Mouse (Mus musculus) midbrain, postnatal 0 days (tissue): ENCODE data around the gene Tjp2. TPM values are rescaled to one million over a fixed set of nuclear protein-coding genes. Genes with fewer than 3 reads are reported as not detected.
"Not testable (repeated sequence)": the region's sequence is repeated elsewhere in the genome, so short reads cannot be mapped to it uniquely, and the experiment has no call there.

Experiments
- ATAC-seq: fragments of 200-750 bp; cut with Nextera tagmentation; 2 replicates; pipeline ENCODE4 v1.8.0; 2017; ENCODE audit warnings: moderate number of reproducible peaks, mild to moderate bottlenecking, moderate TSS enrichment, moderate library complexity; ENCODE audit not compliant: low FRiP score
- DNase-seq: peaks from one replicate; pipeline ENCODE4 v3.0.0-alpha.2; 2015; ENCODE audit warnings: low spot score
- H3K27ac ChIP-seq: fragments of 300-500 bp; sonication (generic); 2 replicates; pipeline ENCODE4 v1.5.1; 2014; ENCODE audit warnings: low read depth, mild to moderate bottlenecking, low read length, mixed read lengths
- H3K27me3 ChIP-seq: fragments of 300-500 bp; sonication (generic); 2 replicates; pipeline ENCODE4 v1.6.1; 2014; ENCODE audit warnings: low read length, control low read depth, mixed read lengths; ENCODE audit not compliant: insufficient read depth
- H3K36me3 ChIP-seq: fragments of 300-500 bp; sonication (generic); 2 replicates; pipeline ENCODE4 v1.6.1; 2014; ENCODE audit warnings: low read length, control low read depth, mixed read lengths; ENCODE audit not compliant: insufficient read depth
- H3K4me1 ChIP-seq: fragments of 300-500 bp; sonication (generic); 2 replicates; pipeline ENCODE4 v1.6.1; 2014; ENCODE audit warnings: mild to moderate bottlenecking, control low read depth, antibody characterized with exemption, low read length, mixed read lengths; ENCODE audit not compliant: insufficient read depth
- H3K4me2 ChIP-seq: fragments of 300-500 bp; sonication (generic); 2 replicates; pipeline ENCODE4 v1.6.1; 2014; ENCODE audit warnings: low read depth, mild to moderate bottlenecking, low read length, mixed read lengths; ENCODE audit not compliant: poor library complexity, severe bottlenecking
- H3K4me3 ChIP-seq: fragments of 300-500 bp; sonication (generic); 2 replicates; pipeline ENCODE4 v1.5.1; 2014; ENCODE audit warnings: low read depth, mild to moderate bottlenecking, low read length, moderate library complexity
- H3K9ac ChIP-seq: fragments of 300-500 bp; sonication (generic); replicated peaks from 2 replicates; pipeline ENCODE4 v1.6.1; 2014; ENCODE audit warnings: mild to moderate bottlenecking, low read length, moderate library complexity, mixed read lengths; ENCODE audit not compliant: poor library complexity, severe bottlenecking
- H3K9me3 ChIP-seq: fragments of 300-500 bp; sonication (generic); 2 replicates; pipeline ENCODE4 v1.6.1; 2016; ENCODE audit warnings: low read length, control low read depth
- CTCF ChIP-seq: IDR thresholded peaks from 2 replicates; pipeline ENCODE4 v1.5.1; 2016; ENCODE audit warnings: antibody characterized with exemption, mild to moderate bottlenecking
- WGBS: fragments of 180-500 bp; shearing (Covaris S2); extraction: QIAGEN DNeasy Blood & Tissue Kit; methylation state at CpG from one replicate; pipeline ENCODE4 v1.1.7; 2014; 5-methylcytosine and 5-hydroxymethylcytosine counted together
- polyA plus RNA-seq: library from polyadenylated mRNA; unstranded; fragments of >200 nt; fragmentation: Nextera tagmentation; extraction: Ambion mirVana; gene quantifications from 2 replicates; pipeline ENCODE4 v1.2.1, GENCODE M21; 2015
- total RNA-seq: library from RNA; depleted of rRNA; stranded (reverse); fragments of >200 nt; gene quantifications from 2 replicates; pipeline ENCODE4 v1.2.3, GENCODE M21; 2014

The Tjp2 gene
- total and polyA plus RNA-seq, 2 experiments from 2014 or later, result 11.2 to 18.7 TPM

DNA sequence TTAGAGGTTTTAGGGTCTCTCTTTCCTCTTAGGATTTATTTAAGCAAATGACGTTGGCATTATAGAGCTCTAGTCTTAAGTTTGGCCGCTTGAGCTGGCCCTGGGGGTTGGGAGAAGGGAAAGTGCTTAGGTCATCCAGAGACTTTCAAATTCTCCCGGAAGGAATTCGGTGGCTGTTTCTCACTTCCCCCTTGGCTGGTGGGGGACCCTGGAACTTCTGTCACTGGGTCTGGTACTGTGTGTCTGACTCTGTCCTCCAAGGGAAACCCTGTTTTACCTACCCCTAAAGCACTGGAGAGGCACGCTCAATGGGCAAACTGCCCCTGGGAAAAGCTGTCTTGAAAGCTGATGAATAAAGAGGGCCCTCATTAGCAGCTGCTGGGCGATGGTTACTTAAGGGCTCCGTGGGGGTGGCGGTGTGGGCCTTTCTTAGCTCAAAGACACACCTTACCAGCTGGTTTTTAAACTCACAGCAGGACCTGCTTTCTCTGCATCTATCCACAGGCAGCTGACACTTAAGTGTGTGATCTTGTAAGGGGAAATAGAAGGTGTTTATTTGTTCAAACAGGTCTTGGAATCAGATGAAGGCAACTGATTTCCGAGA lies 28.9 kb upstream of the Tjp2 start:
- Histone ChIP-seq H3K4me1 (no peaks in the 10 kb centered on the region), H3K4me2 (no peak overlapping the region), H3K9me3 (no peaks in the 10 kb centered on the region), H3K27me3 (no peaks in the 10 kb centered on the region), H3K4me3 (no peak overlapping the region), H3K9ac (no peak overlapping the region), H3K27ac (no peak overlapping the region), H3K36me3 (no peaks in the 10 kb centered on the region)
- WGBS, result 35% methylated on average over 9 of the region's 9 CpGs
- ATAC-seq (no peak), DNase-seq (no peak)
- TF ChIP-seq CTCF, result no peak

DNA sequence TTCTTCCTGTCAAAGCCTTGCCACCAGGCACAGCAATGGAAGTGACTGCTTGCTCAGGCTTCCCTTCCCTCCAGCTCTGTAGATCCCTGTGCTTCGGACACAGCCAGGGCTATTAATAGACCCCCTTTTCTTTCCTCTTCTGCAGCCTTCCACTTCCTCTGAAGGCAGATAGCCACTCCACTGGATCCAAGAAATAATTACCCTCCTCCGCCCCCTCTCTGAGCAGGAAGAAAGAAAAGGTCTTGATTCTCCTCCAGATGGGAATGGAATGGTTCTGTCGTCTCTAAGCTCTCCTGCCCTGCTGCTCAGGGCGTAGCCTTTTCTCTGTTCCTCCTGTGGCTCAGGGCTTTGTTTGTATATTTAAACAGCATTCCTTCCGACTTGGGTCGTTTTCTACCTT lies 27.0 kb upstream of the Tjp2 start:
- Histone ChIP-seq H3K27ac (no peak overlapping the region), H3K9me3 (no peaks in the 10 kb centered on the region), H3K36me3 (no peaks in the 10 kb centered on the region), H3K4me1 (no peaks in the 10 kb centered on the region), H3K27me3 (no peaks in the 10 kb centered on the region), H3K4me3 (no peak overlapping the region), H3K9ac (no peak overlapping the region), H3K4me2 (no peak overlapping the region)
- ATAC-seq (no peak), DNase-seq (no peak)
- 19% methylated on average over 6 of the region's 6 CpGs for WGBS
- no peak for TF ChIP-seq CTCF

DNA sequence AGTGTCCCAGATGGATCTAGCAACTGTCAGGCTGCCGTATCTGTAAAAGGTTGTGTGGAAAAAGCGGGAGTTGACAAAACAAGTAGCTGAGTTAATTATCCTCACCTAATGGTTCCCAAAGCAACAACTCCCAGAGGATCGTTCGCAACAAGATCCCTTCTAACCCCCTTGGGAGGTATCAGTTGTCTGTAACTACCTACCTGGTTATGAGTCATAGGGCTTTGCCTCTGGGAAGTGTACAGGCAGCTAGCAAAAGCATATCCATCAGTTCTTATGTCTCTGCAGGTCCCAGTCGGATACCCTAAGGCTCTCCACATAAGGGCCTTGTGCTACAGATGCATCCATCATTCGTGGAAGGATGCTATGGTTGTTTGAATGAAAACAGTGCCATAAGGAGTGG lies 18.5 kb upstream of the Tjp2 start:
- DNase-seq (no peak), ATAC-seq (no peak)
- H3K4me1 ChIP-seq, result no peaks in the 10 kb centered on the region
- H3K4me2 ChIP-seq, result no peak overlapping the region
- no peak overlapping the region for H3K27ac ChIP-seq
- H3K9ac ChIP-seq, result no peak overlapping the region
- no peaks in the 10 kb centered on the region for H3K9me3 ChIP-seq
- TF ChIP-seq CTCF, result no peak
- no peak overlapping the region for H3K4me3 ChIP-seq
- H3K27me3 ChIP-seq, result no peaks in the 10 kb centered on the region
- no peaks in the 10 kb centered on the region for H3K36me3 ChIP-seq
- whole genome bisulfite sequencing, result 84% methylated on average over 6 of the region's 6 CpGs

DNA sequence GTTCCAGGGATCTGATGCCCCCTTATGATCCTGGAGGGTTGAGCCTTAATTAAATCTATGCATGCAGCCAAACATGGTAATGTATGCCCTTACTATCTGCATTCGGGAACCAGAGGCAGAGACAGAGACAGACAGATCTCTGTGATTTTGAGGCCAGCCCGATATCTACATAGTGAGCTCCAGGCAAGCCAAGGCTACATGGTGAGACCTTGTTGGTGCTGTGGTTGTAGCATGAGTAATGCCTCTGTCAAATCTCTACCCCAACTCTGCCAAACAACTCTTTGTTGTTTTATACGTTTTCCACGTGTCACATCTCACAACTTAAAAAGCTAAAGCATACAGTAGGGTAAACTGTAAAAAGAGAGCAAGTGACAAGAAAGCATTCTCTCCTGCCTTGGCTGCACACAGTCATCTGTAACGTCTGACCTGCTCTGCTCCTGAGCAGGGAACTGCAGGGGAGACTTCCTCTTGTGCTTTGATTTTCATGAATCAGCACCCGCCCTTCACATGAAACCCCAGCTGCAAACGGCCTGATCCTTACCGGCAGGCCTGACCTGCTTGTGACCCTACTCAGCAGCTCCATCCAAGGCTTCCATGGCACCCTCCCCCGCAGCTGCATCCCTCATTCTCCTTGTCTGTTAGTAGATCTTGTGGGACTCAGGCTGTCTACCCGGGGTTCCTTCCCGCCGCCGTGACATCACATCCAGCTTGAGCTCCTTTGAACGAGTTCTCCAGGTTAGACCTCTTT lies 17.1 kb upstream of the Tjp2 start:
- Histone ChIP-seq H3K4me3 (no peak overlapping the region), H3K4me2 (no peak overlapping the region), H3K9me3 (no peaks in the 10 kb centered on the region), H3K4me1 (no peaks in the 10 kb centered on the region), H3K27me3 (no peaks in the 10 kb centered on the region), H3K36me3 (no peaks in the 10 kb centered on the region), H3K9ac (no peak overlapping the region), H3K27ac (no peak overlapping the region)
- DNase-seq (no peak), ATAC-seq (no peak)
- 40% methylated on average over 14 of the region's 14 CpGs for WGBS
- TF ChIP-seq CTCF, result no peak

DNA sequence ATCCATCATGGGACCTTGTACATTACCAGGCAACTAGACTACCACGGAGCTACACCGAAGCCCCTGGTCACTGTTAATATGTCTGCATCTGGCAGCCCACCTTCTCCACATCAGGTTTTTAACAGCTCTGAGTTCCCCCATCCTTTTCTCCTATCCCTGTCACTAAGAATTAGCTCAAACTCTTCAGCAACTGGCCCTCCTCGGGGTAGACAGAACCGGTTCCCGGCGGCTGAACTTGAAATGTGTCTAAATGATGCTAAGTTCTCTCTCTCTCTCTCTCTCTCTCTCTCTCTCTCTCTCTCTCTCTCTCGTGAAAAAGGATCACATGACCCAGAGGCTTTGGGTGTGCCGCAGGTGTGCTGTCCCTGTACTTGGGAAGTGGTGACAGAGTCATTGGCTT lies 16.4 kb upstream of the Tjp2 start:
- Histone ChIP-seq H3K27ac (no peak overlapping the region), H3K4me3 (no peak overlapping the region), H3K9me3 (no peaks in the 10 kb centered on the region), H3K27me3 (no peaks in the 10 kb centered on the region), H3K36me3 (no peaks in the 10 kb centered on the region), H3K4me1 (no peaks in the 10 kb centered on the region), H3K9ac (no peak overlapping the region), H3K4me2 (no peak overlapping the region)
- WGBS, result 81% methylated on average over 8 of the region's 8 CpGs
- DNase-seq (no peak), ATAC-seq (no peak)
- no peak for TF ChIP-seq CTCF

DNA sequence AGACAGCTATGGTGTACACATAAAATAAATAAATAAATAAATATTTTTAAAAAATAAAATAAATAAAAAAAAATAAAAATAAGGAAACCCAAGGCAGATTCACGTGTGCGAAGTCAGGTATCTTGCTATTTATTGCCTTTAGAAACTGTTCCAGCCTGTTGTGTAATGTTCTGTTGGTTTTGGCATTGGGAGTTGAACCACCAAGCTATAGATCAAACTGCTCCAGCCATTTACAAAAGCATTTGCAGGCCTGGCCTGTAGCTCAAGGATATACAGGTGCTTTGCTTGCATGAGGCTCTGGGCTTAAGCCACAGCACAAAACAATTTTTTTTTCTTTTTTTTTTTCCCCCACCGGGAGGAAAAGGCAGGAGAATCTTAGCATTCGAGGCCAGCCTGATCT lies 13.2 kb upstream of the Tjp2 start:
- H3K27me3 ChIP-seq, result no peaks in the 10 kb centered on the region
- no peaks in the 10 kb centered on the region for H3K4me1 ChIP-seq
- no peak for TF ChIP-seq CTCF
- no peaks in the 10 kb centered on the region for H3K9me3 ChIP-seq
- 80% methylated on average over 4 of the region's 4 CpGs for WGBS
- no peak overlapping the region for H3K9ac ChIP-seq
- no peak overlapping the region for H3K27ac ChIP-seq
- ATAC-seq (no peak), DNase-seq (no peak)
- H3K36me3 ChIP-seq, result no peaks in the 10 kb centered on the region
- no peak overlapping the region for H3K4me2 ChIP-seq
- no peak overlapping the region for H3K4me3 ChIP-seq

DNA sequence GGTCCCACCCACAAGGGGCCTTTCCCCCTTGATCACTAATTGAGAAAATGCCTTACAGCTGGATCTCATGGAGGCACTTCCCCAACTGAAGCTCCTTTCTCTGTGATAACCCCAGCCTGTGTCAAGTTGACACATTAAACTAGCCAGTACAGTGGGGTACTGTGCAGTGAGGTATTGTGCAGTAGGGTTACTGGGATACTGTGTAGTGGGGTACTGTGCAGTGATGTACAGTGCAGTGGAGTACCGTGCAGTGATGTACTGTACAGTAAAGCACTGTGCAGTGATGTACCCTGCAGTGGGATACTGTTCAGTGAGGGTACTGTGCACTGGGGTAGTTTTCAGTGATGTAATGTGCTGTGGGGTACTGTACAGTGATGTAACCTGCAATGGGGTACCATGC lies 7.5 kb upstream of the Tjp2 start:
- not testable (repeated sequence) for H3K4me3 ChIP-seq, H3K4me2 ChIP-seq, H3K27me3 ChIP-seq, H3K9me3 ChIP-seq, ATAC-seq, H3K4me1 ChIP-seq, H3K27ac ChIP-seq, H3K9ac ChIP-seq, H3K36me3 ChIP-seq, DNase-seq
- 92% methylated on average over 1 of the region's 1 CpGs for WGBS
